Mouse (Mus musculus) right cerebral cortex, adult 18-20 months (tissue): ENCODE results near the gene Yap1.
A peak's percentile ranks its signal among the peaks of the same experiment; 100 is the strongest.
"Not testable (repeated sequence)": the region's sequence is repeated elsewhere in the genome, so short reads cannot be mapped to it uniquely, and the experiment has no call there.

Experiments
- DNase-seq: peaks from one replicate; pipeline ENCODE4 v3.0.0; 2022; ENCODE audit warnings: mixed read lengths

The Yap1 gene

GRCm38 (mm10) chr9:7906564-7906963 lies 97.8 kb downstream of the Yap1 start:
- DNase-seq, result no peak

GRCm38 (mm10) chr9:7903825-7904224 lies 100.6 kb downstream of the Yap1 start:
- DNase-seq, result no peak

- DNase-seq, result no peak
Observed at GRCm38 (mm10) chr9:7903262-7903661, 101.1 kb downstream of the Yap1 start.

GRCm38 (mm10) chr9:7902311-7902710 lies 102.1 kb downstream of the Yap1 start:
- DNase-seq, result no peak

- no peak for DNase-seq
Observed at GRCm38 (mm10) chr9:7900965-7901364, 103.4 kb downstream of the Yap1 start.

GRCm38 (mm10) chr9:7897502-7897901 lies 106.9 kb downstream of the Yap1 start:
- DNase-seq, result peak; percentile 66

- not testable (repeated sequence) for DNase-seq
Observed at GRCm38 (mm10) chr9:7891796-7892195, 112.6 kb downstream of the Yap1 start.

GRCm38 (mm10) chr9:7891177-7891576 lies 113.2 kb downstream of the Yap1 start:
- no peak for DNase-seq

GRCm38 (mm10) chr9:7884346-7884745 lies 120.0 kb downstream of the Yap1 start:
- DNase-seq, result no peak

- no peak for DNase-seq
Observed at GRCm38 (mm10) chr9:7882304-7882865, 122.0 kb downstream of the Yap1 start.
